Mouse (Mus musculus): ENCODE results near the gene Dars.

Dars gene

GRCm38 (mm10) chr1:128416584-128417532, at the start of gene Dars:
Gene Dars, minus strand, starts transcription at chr1:128417368.
- peak; percentile 89 to 92 for DNase-seq

- DNase-seq = no peak
Observed at GRCm38 (mm10) chr1:128466828-128467227, 49.7 kb upstream of the Dars start.

GRCm38 (mm10) chr1:128463478-128463877, 46.3 kb upstream of the Dars start:
- DNase-seq = no peak

GRCm38 (mm10) chr1:128462389-128462788, 45.2 kb upstream of the Dars start:
- DNase-seq = no peak

- DNase-seq = no peak
Observed at GRCm38 (mm10) chr1:128460780-128461179, 43.6 kb upstream of the Dars start.

- DNase-seq = no peak
Observed at GRCm38 (mm10) chr1:128459439-128459838, 42.3 kb upstream of the Dars start.

- DNase-seq = no peak
Observed at GRCm38 (mm10) chr1:128459011-128459410, 41.8 kb upstream of the Dars start.

GRCm38 (mm10) chr1:128456844-128457445, 39.8 kb upstream of the Dars start:
- DNase-seq = peak; percentile 48 to 66

- no peak for DNase-seq
Observed at GRCm38 (mm10) chr1:128456271-128456670, 39.1 kb upstream of the Dars start.

GRCm38 (mm10) chr1:128452210-128452609, 35.0 kb upstream of the Dars start:
- DNase-seq = no peak

- DNase-seq = no peak
Observed at GRCm38 (mm10) chr1:128451183-128451582, 34.0 kb upstream of the Dars start.

- DNase-seq = peak; percentile 10 to 16
Observed at GRCm38 (mm10) chr1:128447206-128447902, 30.2 kb upstream of the Dars start.

GRCm38 (mm10) chr1:128443890-128444839, 27.0 kb upstream of the Dars start:
- DNase-seq = no peak

- DNase-seq = no peak
Observed at GRCm38 (mm10) chr1:128441129-128441473, 23.9 kb upstream of the Dars start.

GRCm38 (mm10) chr1:128440386-128441128, 23.4 kb upstream of the Dars start:
- no peak for DNase-seq

GRCm38 (mm10) chr1:128439618-128440017, 22.4 kb upstream of the Dars start:
- DNase-seq = no peak

GRCm38 (mm10) chr1:128438526-128438925, 21.4 kb upstream of the Dars start:
- DNase-seq = no peak

- no peak for DNase-seq
Observed at GRCm38 (mm10) chr1:128437276-128437675, 20.1 kb upstream of the Dars start.

GRCm38 (mm10) chr1:128436015-128436414, 18.8 kb upstream of the Dars start:
- DNase-seq = no peak

GRCm38 (mm10) chr1:128435551-128435950, 18.4 kb upstream of the Dars start:
- no peak for DNase-seq

GRCm38 (mm10) chr1:128424928-128425327, 7.8 kb upstream of the Dars start:
- DNase-seq = no peak

GRCm38 (mm10) chr1:128417533-128417888, 343 bp upstream of the Dars start:
- peak; percentile 10 to 24 for DNase-seq

Measured in lung, adult 18-20 months (tissue).